ENCODE assay signal across 9 mouse cellular contexts in genomic region chr9:71168511-71168910, GRCm38 (mm10). TPM values are rescaled to one million over a fixed set of nuclear protein-coding genes. Genes with fewer than 3 reads are reported as not detected.
A peak's percentile ranks its signal among the peaks of the same experiment; 100 is the strongest.
DNase-seq lines count a peak whose midpoint lies in the region; ATAC-seq and TF ChIP-seq lines count a peak whose summit lies in the region.
"Had no signal": no experiment of that assay in that cellular context is flagged by ENCODE, and none has a peak within 500 bp of the region (broad histone marks: within the 10 kb centered on the region; RNA-seq: fewer than 3 reads in every experiment).

Gene Aqp9, minus strand, starts transcription at chr9:71168682.

- no peak within 1 kb of the TSS for H3K4me3 ChIP-seq in embryonic facial prominence, embryonic 12.5 days
- H3K4me3 ChIP-seq in embryonic facial prominence, embryonic 10.5 days: no peak within 1 kb of the TSS
- no peak within 1 kb of the TSS for H3K4me3 ChIP-seq in lung, embryonic 15.5 days
- H3K4me3 ChIP-seq in lung, postnatal 0 days (ENCODE audit: low read depth, low read length): no peak within 1 kb of the TSS
- H3K4me3 ChIP-seq in hindbrain, postnatal 0 days (ENCODE audit: low read length): no peak within 1 kb of the TSS
- H3K4me3 ChIP-seq in neural tube, embryonic 13.5 days: no peak within 1 kb of the TSS

- no peaks in the 10 kb centered on the region for H3K27me3 ChIP-seq in embryonic facial prominence, embryonic 12.5 days
- H3K27me3 ChIP-seq in embryonic facial prominence, embryonic 10.5 days (replicated peaks; ENCODE audit: low read depth, poor library complexity, severe bottlenecking): 0 out of 2 replicates have a peak, but pooled peaks cover 5% of the 10 kb centered on the region
- no peaks in the 10 kb centered on the region for H3K27me3 ChIP-seq in lung, embryonic 15.5 days
- no peaks in the 10 kb centered on the region for H3K27me3 ChIP-seq in lung, postnatal 0 days (replicated peaks; ENCODE audit: insufficient read depth, low read length)
- no peaks in the 10 kb centered on the region for H3K27me3 ChIP-seq in hindbrain, postnatal 0 days (ENCODE audit: insufficient read depth, low read length)
- H3K27me3 ChIP-seq in neural tube, embryonic 13.5 days: no peaks in the 10 kb centered on the region

- no peak for ATAC-seq in embryonic facial prominence, embryonic 12.5 days (ENCODE audit: insufficient number of reproducible peaks, insufficient read depth, low FRiP score, low TSS enrichment)
- ATAC-seq in lung, embryonic 15.5 days (ENCODE audit: borderline replicate concordance, extremely low read depth, low FRiP score, low TSS enrichment): no peak
- ATAC-seq in lung, postnatal 0 days: no peak
- ATAC-seq in hindbrain, postnatal 0 days: no peak
- peak; percentile 32; the same call in 1 of the 2 replicates for ATAC-seq in neural tube, embryonic 13.5 days (ENCODE audit: low read depth)

- no peaks in the 10 kb centered on the region for H3K36me3 ChIP-seq in embryonic facial prominence, embryonic 12.5 days
- no peaks in the 10 kb centered on the region for H3K36me3 ChIP-seq in embryonic facial prominence, embryonic 10.5 days (replicated peaks)
- H3K36me3 ChIP-seq in lung, embryonic 15.5 days: no peaks in the 10 kb centered on the region
- no peaks in the 10 kb centered on the region for H3K36me3 ChIP-seq in lung, postnatal 0 days (ENCODE audit: insufficient read depth, low read length)
- no peaks in the 10 kb centered on the region for H3K36me3 ChIP-seq in hindbrain, postnatal 0 days (ENCODE audit: insufficient read depth, low read length)
- H3K36me3 ChIP-seq in neural tube, embryonic 13.5 days: no peaks in the 10 kb centered on the region

- no peak for DNase-seq in embryonic facial prominence, embryonic 10.5 days (ENCODE audit: low spot score)
- no peak for DNase-seq in lung, postnatal 0 days (ENCODE audit: low spot score)
- peak; percentile 44 for DNase-seq in hindbrain, postnatal 0 days (ENCODE audit: low spot score)
- no peak for DNase-seq in gastrocnemius, postnatal 4 days (ENCODE audit: low spot score in 2 of 2)
- DNase-seq in yolk sac, embryonic 10.5 days (ENCODE audit: low spot score): no peak
- DNase-seq: kidney, adult 9 months had no signal

- 45% methylated on average over 12 of the region's 12 CpGs for WGBS in embryonic facial prominence, embryonic 12.5 days
- 48% methylated on average over 12 of the region's 12 CpGs for WGBS in embryonic facial prominence, embryonic 10.5 days
- 26% methylated on average over 12 of the region's 12 CpGs for WGBS in lung, embryonic 15.5 days
- WGBS in lung, postnatal 0 days: 21% methylated on average over 12 of the region's 12 CpGs
- WGBS in hindbrain, postnatal 0 days: 35% methylated on average over 12 of the region's 12 CpGs
- WGBS in neural tube, embryonic 13.5 days: 35% methylated on average over 12 of the region's 12 CpGs

- TF ChIP-seq CTCF in lung, postnatal 0 days (IDR thresholded peaks at IDR 0.05): no peak
- TF ChIP-seq CTCF in hindbrain, postnatal 0 days (IDR thresholded peaks at IDR 0.05; ENCODE audit: low read depth): no peak

- H3K27ac ChIP-seq in embryonic facial prominence, embryonic 12.5 days: no peak within 1 kb of the TSS
- H3K27ac ChIP-seq in embryonic facial prominence, embryonic 10.5 days (replicated peaks): no peak within 1 kb of the TSS
- peak within 1 kb of the TSS; percentile 66; the same call in 1 of the 2 replicates for H3K27ac ChIP-seq in lung, embryonic 15.5 days
- no peak within 1 kb of the TSS for H3K27ac ChIP-seq in lung, postnatal 0 days (ENCODE audit: low read length)
- peak within 1 kb of the TSS; percentile 38 for H3K27ac ChIP-seq in hindbrain, postnatal 0 days
- H3K27ac ChIP-seq in neural tube, embryonic 13.5 days (replicated peaks): 0 out of 2 replicates have a peak within 1 kb of the TSS, but pooled peaks have one; percentile 20

- no peak for TF ChIP-seq EP300 in lung, postnatal 0 days (IDR thresholded peaks at IDR 0.05)

- H3K9ac ChIP-seq in embryonic facial prominence, embryonic 12.5 days: no peak within 1 kb of the TSS
- no peak within 1 kb of the TSS for H3K9ac ChIP-seq in lung, embryonic 15.5 days
- H3K9ac ChIP-seq in lung, postnatal 0 days (replicated peaks; ENCODE audit: low read depth): no peak within 1 kb of the TSS
- H3K9ac ChIP-seq in hindbrain, postnatal 0 days (replicated peaks; ENCODE audit: low read length): no peak within 1 kb of the TSS
- no peak within 1 kb of the TSS for H3K9ac ChIP-seq in neural tube, embryonic 13.5 days

- H3K9me3 ChIP-seq in embryonic facial prominence, embryonic 12.5 days: no peaks in the 10 kb centered on the region
- no peaks in the 10 kb centered on the region for H3K9me3 ChIP-seq in embryonic facial prominence, embryonic 10.5 days
- no peaks in the 10 kb centered on the region for H3K9me3 ChIP-seq in lung, embryonic 15.5 days
- H3K9me3 ChIP-seq in lung, postnatal 0 days (ENCODE audit: low read length): no peaks in the 10 kb centered on the region
- H3K9me3 ChIP-seq in hindbrain, postnatal 0 days (ENCODE audit: low read length): no peaks in the 10 kb centered on the region
- H3K9me3 ChIP-seq in neural tube, embryonic 13.5 days: no peaks in the 10 kb centered on the region

- peaks cover 4% of the 10 kb centered on the region; the same call in 1 of the 2 replicates for H3K4me1 ChIP-seq in embryonic facial prominence, embryonic 12.5 days
- peaks cover 13% of the 10 kb centered on the region for H3K4me1 ChIP-seq in embryonic facial prominence, embryonic 10.5 days
- H3K4me1 ChIP-seq in lung, embryonic 15.5 days: peaks cover 18% of the 10 kb centered on the region
- peaks cover 3% of the 10 kb centered on the region; the same call in 1 of the 2 replicates for H3K4me1 ChIP-seq in lung, postnatal 0 days (ENCODE audit: insufficient read depth, low read depth, low read length)
- no peaks in the 10 kb centered on the region for H3K4me1 ChIP-seq in hindbrain, postnatal 0 days (ENCODE audit: insufficient read depth, low read length)
- H3K4me1 ChIP-seq in neural tube, embryonic 13.5 days (replicated peaks): peaks cover 17% of the 10 kb centered on the region

- peak within 1 kb of the TSS; percentile 11; the same call in 1 of the 2 replicates for H3K4me2 ChIP-seq in embryonic facial prominence, embryonic 12.5 days (replicated peaks)
- H3K4me2 ChIP-seq in lung, embryonic 15.5 days: peak within 1 kb of the TSS; percentile 27; the same call in 1 of the 2 replicates
- no peak within 1 kb of the TSS for H3K4me2 ChIP-seq in lung, postnatal 0 days (replicated peaks; ENCODE audit: low read depth, low read length)
- H3K4me2 ChIP-seq in hindbrain, postnatal 0 days (ENCODE audit: low read depth, low read length): no peak within 1 kb of the TSS
- 0 out of 2 replicates have a peak within 1 kb of the TSS, but pooled peaks have one; percentile 4 for H3K4me2 ChIP-seq in neural tube, embryonic 13.5 days

RNA-seq across cellular contexts. Expression of gene Aqp9, which starts in this region (rescaled TPM):
- polyA plus RNA-seq in embryonic facial prominence, embryonic 12.5 days (2016; fragmentation: Nextera tagmentation; extraction: Ambion mirVana): not detected in 2 replicates
- 0.16 TPM in 1 of 2 replicates, not detected in the other for polyA plus RNA-seq in embryonic facial prominence, embryonic 10.5 days (2016; fragmentation: Nextera tagmentation; extraction: Ambion mirVana)
- 0.52 and 0.57 TPM in 2 replicates for polyA plus RNA-seq in lung, embryonic 15.5 days (2015; fragmentation: Nextera tagmentation; extraction: Ambion mirVana)
- polyA plus RNA-seq in lung, postnatal 0 days (2015; fragmentation: Nextera tagmentation; extraction: Ambion mirVana): 0.37 and 0.78 TPM in 2 replicates
- total RNA-seq in hindbrain, postnatal 0 days (2014; rRNA removed): 0.37 and 0.93 TPM in 2 replicates
- 2.5 and 3.0 TPM in 2 replicates for polyA plus RNA-seq in hindbrain, postnatal 0 days (2015; fragmentation: Nextera tagmentation; extraction: Ambion mirVana)
- polyA plus RNA-seq in neural tube, embryonic 13.5 days (2015; fragmentation: Nextera tagmentation; extraction: Ambion mirVana): 0.31 and 0.72 TPM in 2 replicates
- total RNA-seq in gastrocnemius, postnatal 4 days (2021): under 1 TPM in 1 of 2 experiments, not detected in 1; 0.86 TPM

Comparison
In these comparisons a context has a peak if more than half of its experiments do, and no peak if none do; other contexts are left out.
1. H3K27ac ChIP-seq: peak in lung, embryonic 15.5 days (single experiment) and hindbrain, postnatal 0 days (single experiment); none in embryonic facial prominence, embryonic 12.5 days (single experiment), embryonic facial prominence, embryonic 10.5 days (single experiment) and lung, postnatal 0 days (single experiment).
2. H3K4me2 ChIP-seq: peak in embryonic facial prominence, embryonic 12.5 days (single experiment) and lung, embryonic 15.5 days (single experiment); none in lung, postnatal 0 days (single experiment) and hindbrain, postnatal 0 days (single experiment).
3. Peak in ATAC-seq, H3K27ac ChIP-seq and H3K4me2 ChIP-seq in neural tube, embryonic 13.5 days; RNA of the gene not detected or under 1 TPM.